Mouse (Mus musculus): Measurements from ENCODE around the gene Plcl1.

DNA sequence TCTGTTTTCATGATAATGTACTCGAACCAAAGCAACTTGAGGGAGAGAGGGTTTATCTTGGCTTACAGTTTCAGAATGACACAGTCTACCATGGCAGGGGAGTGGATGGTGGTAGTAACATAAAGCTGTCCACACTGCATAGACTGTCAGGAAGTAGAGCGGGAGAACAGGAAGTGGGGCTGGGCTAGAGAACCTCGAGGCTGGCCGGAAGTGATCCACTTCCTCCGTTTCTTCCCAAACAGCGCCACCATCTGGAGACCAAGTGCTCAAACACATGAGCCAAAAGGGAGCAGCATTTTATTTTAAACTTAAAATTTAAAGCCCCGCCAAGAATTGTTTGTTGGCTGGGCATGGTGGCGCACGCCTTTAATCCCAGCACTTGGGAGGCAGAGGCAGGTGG is 68.0 kb downstream of the Plcl1 start:
- TF ChIP-seq CTCF (conservative IDR thresholded peaks at IDR 0.05 in 1 of 2, IDR thresholded peaks at IDR 0.05 in 1 of 2; ENCODE audit: low read depth in 2 of 2, low read length in 2 of 2) (peak in 1 of 2 experiments; percentile 45; a peak in 2 of 4 replicates), EP300 (IDR thresholded peaks at IDR 0.05; ENCODE audit: low read length) (no peak), USF1 (IDR thresholded peaks at IDR 0.05; ENCODE audit: low read depth, low read length) (no peak), HCFC1 (IDR thresholded peaks at IDR 0.05; ENCODE audit: low read depth, low read length) (no peak), MAZ (IDR thresholded peaks at IDR 0.05; ENCODE audit: low read depth, low read length) (no peak), MAFK (IDR thresholded peaks at IDR 0.05; ENCODE audit: insufficient replicate concordance, low read length) (no peak), ETS1 (conservative IDR thresholded peaks at IDR 0.05; ENCODE audit: low read depth, low read length) (no peak), MYC (IDR thresholded peaks at IDR 0.05; ENCODE audit: low read depth, low read length) (no peak), CHD2 (IDR thresholded peaks at IDR 0.05; ENCODE audit: low read length) (no peak), POLR2AphosphoS2 (IDR thresholded peaks at IDR 0.05; ENCODE audit: low read depth, low read length) (no peak), NRF1 (IDR thresholded peaks at IDR 0.05; ENCODE audit: low read depth, low read length) (no peak), PAX5 (IDR thresholded peaks at IDR 0.05; ENCODE audit: low read length) (no peak), POLR2A (IDR thresholded peaks at IDR 0.05; ENCODE audit: low read depth, low read length) (no peak), JUN (IDR thresholded peaks at IDR 0.05; ENCODE audit: insufficient read depth, low read depth, low read length) (no peak)

Measured in CH12.LX (cell line).